Mouse (Mus musculus) CH12.LX (cell line): ENCODE data around the gene Vmn1r14. TPM values are rescaled to one million over a fixed set of nuclear protein-coding genes. Genes with fewer than 3 reads are reported as not detected.

Source experiments
- DNase-seq: peaks from one replicate; pipeline ENCODE4 v3.0.0-alpha.2; 2013; ENCODE audit errors: extremely low read depth
- H3K27ac ChIP-seq: 2 replicates; pipeline ENCODE4 v1.5.1; 2012; ENCODE audit warnings: low read depth, mild to moderate bottlenecking, control low read depth, moderate library complexity; ENCODE audit not compliant: insufficient read depth
- H3K27me3 ChIP-seq: replicated peaks from 2 replicates; pipeline ENCODE3; 2012; ENCODE audit warnings: inconsistent platforms
- H3K36me3 ChIP-seq, 2 experiments: replicated peaks in 1 of 2; 2 replicates each; pipeline versions ENCODE3 to v1.6.1; 2012; ENCODE audit warnings: inconsistent platforms in 1 of 2, low read length in 1 of 2, mild to moderate bottlenecking in 1 of 2, mixed read lengths in 1 of 2, moderate library complexity in 1 of 2; ENCODE audit not compliant: control insufficient read depth in 1 of 2, insufficient read depth in 1 of 2
- H3K4me1 ChIP-seq, 2 experiments: 2 replicates each; pipeline ENCODE4 v1.6.1; 2012; ENCODE audit warnings: inconsistent platforms in 1 of 2, moderate library complexity in 1 of 2; ENCODE audit not compliant: insufficient read depth in 2 of 2, control insufficient read depth in 1 of 2
- H3K4me2 ChIP-seq: 2 replicates; pipeline ENCODE4 v1.6.1; 2012; ENCODE audit warnings: low read depth, mild to moderate bottlenecking, control low read depth; ENCODE audit not compliant: poor library complexity, insufficient read depth, severe bottlenecking
- H3K4me3 ChIP-seq, 3 experiments: fragments of 150-350 bp in 1 of 3; sonication (generic) in 1 of 3; replicated peaks in 1 of 3; 2 replicates each; pipeline versions ENCODE3 to v1.5.1; 2011 to 2012; ENCODE audit warnings: low read depth in 2 of 3, low read length in 2 of 3, mild to moderate bottlenecking in 2 of 3, moderate library complexity in 2 of 3, control low read depth in 1 of 3, improper control_type of control experiment in 1 of 3, inconsistent platforms in 1 of 3, mixed read lengths in 1 of 3; ENCODE audit not compliant: poor library complexity in 1 of 3
- H3K79me2 ChIP-seq: replicated peaks from 2 replicates; pipeline ENCODE4 v1.6.1; 2012; ENCODE audit warnings: mild to moderate bottlenecking, moderate library complexity; ENCODE audit not compliant: control insufficient read depth, poor library complexity, insufficient read depth, severe bottlenecking; ENCODE audit errors: extremely low read depth
- H3K9ac ChIP-seq: 2 replicates; pipeline ENCODE4 v1.6.1; 2012; ENCODE audit warnings: low read depth, mild to moderate bottlenecking, control low read depth, moderate library complexity; ENCODE audit not compliant: insufficient read depth
- H3K9me3 ChIP-seq: replicated peaks from 2 replicates; pipeline ENCODE3; 2012; ENCODE audit warnings: low read length, inconsistent platforms, mixed read lengths
- BHLHE40 ChIP-seq: IDR thresholded peaks from 2 replicates; pipeline ENCODE4 v1.6.1; 2011; ENCODE audit warnings: mild to moderate bottlenecking, low read depth, low read length, improper control_type of control experiment
- CHD1 ChIP-seq: IDR thresholded peaks from 2 replicates; pipeline ENCODE4 v1.6.1; 2012; ENCODE audit warnings: low read depth, low read length, improper control_type of control experiment, inconsistent platforms
- CHD2 ChIP-seq: IDR thresholded peaks from 2 replicates; pipeline ENCODE4 v1.6.1; 2011; ENCODE audit warnings: low read length, improper control_type of control experiment
- CTCF ChIP-seq, 2 experiments: IDR thresholded peaks in 1 of 2; conservative IDR thresholded peaks in 1 of 2; 2 replicates each; pipeline ENCODE4 v1.5.1; 2011 to 2012; ENCODE audit warnings: low read depth in 2 of 2, low read length in 2 of 2, improper control_type of control experiment in 1 of 2, inconsistent platforms in 1 of 2, mild to moderate bottlenecking in 1 of 2, moderate library complexity in 1 of 2
- E2F4 ChIP-seq: IDR thresholded peaks from 2 replicates; pipeline ENCODE4 v1.6.1; 2011; ENCODE audit warnings: low read depth, low read length, improper control_type of control experiment; ENCODE audit not compliant: insufficient replicate concordance
- ELF1 ChIP-seq: IDR thresholded peaks from 2 replicates; pipeline ENCODE4 v1.6.1; 2014; ENCODE audit warnings: low read depth, mild to moderate bottlenecking, inconsistent platforms, low read length, improper control_type of control experiment
- EP300 ChIP-seq: IDR thresholded peaks from 2 replicates; pipeline ENCODE4 v1.6.1; 2011; ENCODE audit warnings: low read length, improper control_type of control experiment
- ETS1 ChIP-seq: conservative IDR thresholded peaks from 2 replicates; pipeline ENCODE4 v1.6.1; 2012; ENCODE audit warnings: low read depth, mild to moderate bottlenecking, inconsistent platforms, low read length, improper control_type of control experiment, moderate library complexity
- GABPA ChIP-seq: IDR thresholded peaks from 2 replicates; pipeline ENCODE4 v1.6.1; 2012; ENCODE audit warnings: low read depth, low read length, improper control_type of control experiment, inconsistent platforms; ENCODE audit not compliant: insufficient replicate concordance
- HCFC1 ChIP-seq: IDR thresholded peaks from 2 replicates; pipeline ENCODE4 v1.6.1; 2012; ENCODE audit warnings: low read depth, mild to moderate bottlenecking, inconsistent platforms, low read length, improper control_type of control experiment
- IRF4 ChIP-seq: IDR thresholded peaks from 2 replicates; pipeline ENCODE4 v1.6.1; 2014; ENCODE audit warnings: low read depth, mild to moderate bottlenecking, inconsistent platforms, low read length, improper control_type of control experiment
- JUN ChIP-seq: IDR thresholded peaks from 2 replicates; pipeline ENCODE4 v1.6.1; 2011; ENCODE audit warnings: low read depth, mild to moderate bottlenecking, low read length, improper control_type of control experiment, moderate library complexity; ENCODE audit not compliant: insufficient read depth
- JUND ChIP-seq: conservative IDR thresholded peaks from 2 replicates; pipeline ENCODE4 v1.6.1; 2011; ENCODE audit warnings: low read depth, low read length, improper control_type of control experiment
- MAFK ChIP-seq: IDR thresholded peaks from 2 replicates; pipeline ENCODE4 v1.6.1; 2011; ENCODE audit warnings: low read length, improper control_type of control experiment; ENCODE audit not compliant: insufficient replicate concordance
- MAX ChIP-seq: IDR thresholded peaks from 2 replicates; pipeline ENCODE4 v1.6.1; 2011; ENCODE audit warnings: low read length, improper control_type of control experiment
- MEF2A ChIP-seq: IDR thresholded peaks from 2 replicates; pipeline ENCODE4 v1.6.1; 2014; ENCODE audit warnings: low read depth, mild to moderate bottlenecking, inconsistent platforms, low read length, improper control_type of control experiment, borderline replicate concordance
- MYC ChIP-seq: IDR thresholded peaks from 2 replicates; pipeline ENCODE4 v1.6.1; 2011; ENCODE audit warnings: low read depth, mild to moderate bottlenecking, improper control_type of control experiment, low read length
- NELFE ChIP-seq: IDR thresholded peaks from 2 replicates; pipeline ENCODE4 v1.6.1; 2011; ENCODE audit warnings: low read depth, low read length, improper control_type of control experiment
- NRF1 ChIP-seq: IDR thresholded peaks from 2 replicates; pipeline ENCODE4 v1.6.1; 2014; ENCODE audit warnings: low read depth, mild to moderate bottlenecking, inconsistent platforms, low read length, improper control_type of control experiment, moderate library complexity
- RAD21 ChIP-seq: IDR thresholded peaks from 2 replicates; pipeline ENCODE4 v1.6.1; 2011; ENCODE audit warnings: low read depth, mild to moderate bottlenecking, low read length, improper control_type of control experiment, moderate library complexity
- RCOR1 ChIP-seq: conservative IDR thresholded peaks from 2 replicates; pipeline ENCODE4 v1.6.1; 2012; ENCODE audit warnings: low read depth, mild to moderate bottlenecking, inconsistent platforms, low read length, improper control_type of control experiment
- SIN3A ChIP-seq: IDR thresholded peaks from 2 replicates; pipeline ENCODE4 v1.6.1; 2012; ENCODE audit warnings: low read length, improper control_type of control experiment, inconsistent platforms
- SMC3 ChIP-seq: IDR thresholded peaks from 2 replicates; pipeline ENCODE4 v1.6.1; 2011; ENCODE audit warnings: low read depth, low read length, improper control_type of control experiment
- TBP ChIP-seq: conservative IDR thresholded peaks from 2 replicates; pipeline ENCODE4 v1.6.1; 2011; ENCODE audit warnings: low read depth, low read length, improper control_type of control experiment
- TCF12 ChIP-seq: IDR thresholded peaks from 2 replicates; pipeline ENCODE4 v1.6.1; 2014; ENCODE audit warnings: low read depth, mild to moderate bottlenecking, inconsistent platforms, low read length, improper control_type of control experiment
- ZC3H11A ChIP-seq: IDR thresholded peaks from 2 replicates; pipeline ENCODE4 v1.6.1; 2012; ENCODE audit warnings: low read depth, mild to moderate bottlenecking, inconsistent platforms, low read length, improper control_type of control experiment
- ZKSCAN1 ChIP-seq: IDR thresholded peaks from 2 replicates; pipeline ENCODE4 v1.6.1; 2012; ENCODE audit warnings: low read depth, inconsistent platforms, low read length, improper control_type of control experiment, borderline replicate concordance
- ZMIZ1 ChIP-seq: IDR thresholded peaks from 2 replicates; pipeline ENCODE4 v1.6.1; 2012; ENCODE audit warnings: low read depth, mild to moderate bottlenecking, inconsistent platforms, low read length, improper control_type of control experiment
- ZNF384 ChIP-seq: IDR thresholded peaks from 2 replicates; pipeline ENCODE4 v1.6.1; 2012; ENCODE audit warnings: low read depth, low read length, improper control_type of control experiment, inconsistent platforms
- dilution Hi-C: fragments of 300-500 bp; cut with MboI; formaldehyde crosslinking; loops from 2 replicates; pipeline ENCODE4 v1.14.3; 2020; ENCODE audit warnings: low sequenced_read_pairs; ENCODE audit not compliant: extremely low pct_unique_long_range_greater_than_20kb, extremely low pct_ligation_motif_present
- in situ Hi-C: fragments of 300-500 bp; cut with MboI; formaldehyde crosslinking; loops from 3 replicates; pipeline ENCODE4 v1.14.3; 2019; ENCODE audit warnings: low sequenced_read_pairs, low pct_ligation_motif_present, low pct_unique_long_range_greater_than_20kb, mixed read lengths
- polyA plus RNA-seq: library from polyadenylated mRNA; unstranded; fragments of >175 nt; gene quantifications from 2 replicates; pipeline ENCODE4 v1.2.1, GENCODE M21; 2012; ENCODE audit warnings: low read depth; ENCODE audit not compliant: insufficient read length
- total RNA-seq, 2 experiments: library from RNA; depleted of rRNA; stranded (reverse); fragments of 300-350 nt in 1 of 2; fragments of >200 nt in 1 of 2; gene quantifications; 2 replicates each; pipeline ENCODE4 v1.2.3; 2012 to 2014

Gene Vmn1r14
- total and polyA plus RNA-seq, 3 experiments, result not detected

GRCm38 (mm10) chr6:57272517-57272916 lies 41.0 kb downstream of the Vmn1r14 start:
- Histone ChIP-seq H3K36me3 (no peaks in the 10 kb centered on the region), H3K4me1 (no peaks in the 10 kb centered on the region), H3K79me2 (no peaks in the 10 kb centered on the region), H3K4me2 (no peak overlapping the region), H3K9me3 (no peaks in the 10 kb centered on the region), H3K27me3 (no peaks in the 10 kb centered on the region), H3K9ac (no peak overlapping the region), H3K4me3 (no peak overlapping the region), H3K27ac (no peak overlapping the region)
- TF ChIP-seq BHLHE40, result no peak
- no peak for TF ChIP-seq SIN3A
- TF ChIP-seq SMC3, result no peak
- no peak for TF ChIP-seq ZKSCAN1
- no peak for TF ChIP-seq RCOR1
- TF ChIP-seq ZMIZ1, result no peak
- TF ChIP-seq MAX, result no peak
- TF ChIP-seq MAFK, result no peak
- no peak for TF ChIP-seq ELF1
- no peak for TF ChIP-seq ETS1
- no peak for TF ChIP-seq MEF2A
- TF ChIP-seq CTCF (conservative IDR thresholded peaks at IDR 0.05 in 1 of 2, IDR thresholded peaks at IDR 0.05 in 1 of 2; ENCODE audit: low read depth in 2 of 2, low read length in 2 of 2), result no peak
- no peak for TF ChIP-seq GABPA
- TF ChIP-seq EP300, result no peak
- TF ChIP-seq TCF12, result no peak
- TF ChIP-seq NELFE, result no peak
- TF ChIP-seq TBP, result no peak
- no peak for TF ChIP-seq ZC3H11A
- in situ Hi-C loops, result no loop called here
- dilution Hi-C loops, result no loop called here
- DNase-seq, result no peak

- no peaks in the 10 kb centered on the region for H3K27me3 ChIP-seq
- DNase-seq, result no peak
- H3K9ac ChIP-seq, result no peak overlapping the region
- H3K4me3 ChIP-seq, result no peak overlapping the region
- H3K4me2 ChIP-seq, result no peak overlapping the region
- in situ Hi-C loops (no loop called here), dilution Hi-C loops (no loop called here)
- TF ChIP-seq NRF1 (no peak), MAFK (no peak), IRF4 (no peak), JUND (no peak), ZNF384 (no peak), MEF2A (no peak), CHD2 (no peak), ZKSCAN1 (no peak), MAX (no peak), E2F4 (no peak), CTCF (conservative IDR thresholded peaks at IDR 0.05 in 1 of 2, IDR thresholded peaks at IDR 0.05 in 1 of 2; ENCODE audit: low read depth in 2 of 2, low read length in 2 of 2) (no peak), CHD1 (no peak), GABPA (no peak), JUN (no peak), EP300 (no peak), MYC (no peak), RAD21 (no peak), HCFC1 (no peak)
- no peaks in the 10 kb centered on the region for H3K36me3 ChIP-seq
- H3K9me3 ChIP-seq, result no peaks in the 10 kb centered on the region
- no peaks in the 10 kb centered on the region for H3K4me1 ChIP-seq
- no peak overlapping the region for H3K27ac ChIP-seq
- H3K79me2 ChIP-seq, result no peaks in the 10 kb centered on the region
Observed at GRCm38 (mm10) chr6:57278952-57279351, 47.5 kb downstream of the Vmn1r14 start.
